Mouse (Mus musculus): Measurements from ENCODE around the gene Vwf. TPM values are rescaled to one million over a fixed set of nuclear protein-coding genes. Genes with fewer than 3 reads are reported as not detected.
A peak's percentile ranks its signal among the peaks of the same experiment; 100 is the strongest.

The Vwf gene
- total RNA-seq, 2 experiments from 2014 or later = 12.2 to 14.2 TPM

GRCm38 (mm10) chr6:125541296-125541695 is 5.3 kb upstream of the Vwf start:
- DNase-seq (ENCODE audit: low spot score in 2 of 2) = no peak

GRCm38 (mm10) chr6:125548406-125548805 is 1.8 kb downstream of the Vwf start:
- no peak for DNase-seq (ENCODE audit: low spot score in 2 of 2)

- DNase-seq (ENCODE audit: low spot score in 2 of 2) = no peak
Measured at GRCm38 (mm10) chr6:125550172-125550571, 3.6 kb downstream of the Vwf start.

GRCm38 (mm10) chr6:125552760-125553159 is 6.2 kb downstream of the Vwf start:
- DNase-seq (ENCODE audit: low spot score in 2 of 2) = no peak

GRCm38 (mm10) chr6:125553551-125553950 is 7.0 kb downstream of the Vwf start:
- DNase-seq (ENCODE audit: low spot score in 2 of 2) = no peak

GRCm38 (mm10) chr6:125558831-125559230 is 12.3 kb downstream of the Vwf start:
- no peak for DNase-seq (ENCODE audit: low spot score in 2 of 2)

- DNase-seq (ENCODE audit: low spot score in 2 of 2) = no peak
Measured at GRCm38 (mm10) chr6:125561031-125561430, 14.5 kb downstream of the Vwf start.

GRCm38 (mm10) chr6:125561521-125561920 is 14.9 kb downstream of the Vwf start:
- DNase-seq (ENCODE audit: low spot score in 2 of 2) = peak in 1 of 2 experiments; percentile 54

- DNase-seq (ENCODE audit: low spot score in 2 of 2) = no peak
Measured at GRCm38 (mm10) chr6:125564812-125565281, 18.3 kb downstream of the Vwf start.

GRCm38 (mm10) chr6:125565326-125565725 is 18.8 kb downstream of the Vwf start:
- no peak for DNase-seq (ENCODE audit: low spot score in 2 of 2)

GRCm38 (mm10) chr6:125566656-125567055 is 20.1 kb downstream of the Vwf start:
- no peak for DNase-seq (ENCODE audit: low spot score in 2 of 2)

GRCm38 (mm10) chr6:125568381-125568780 is 21.8 kb downstream of the Vwf start:
- DNase-seq (ENCODE audit: low spot score in 2 of 2) = no peak

- DNase-seq (ENCODE audit: low spot score in 2 of 2) = peak in 1 of 2 experiments; percentile 81
Measured at GRCm38 (mm10) chr6:125572291-125573188, 26.0 kb downstream of the Vwf start.

- DNase-seq (ENCODE audit: low spot score in 2 of 2) = peak in 1 of 2 experiments; percentile 68
Measured at GRCm38 (mm10) chr6:125573189-125573928, 26.8 kb downstream of the Vwf start.

GRCm38 (mm10) chr6:125575080-125575479 is 28.5 kb downstream of the Vwf start:
- DNase-seq (ENCODE audit: low spot score in 2 of 2) = peak in 1 of 2 experiments; percentile 82

GRCm38 (mm10) chr6:125577301-125577700 is 30.7 kb downstream of the Vwf start:
- DNase-seq (ENCODE audit: low spot score in 2 of 2) = no peak

- no peak for DNase-seq (ENCODE audit: low spot score in 2 of 2)
Measured at GRCm38 (mm10) chr6:125577882-125578646, 31.5 kb downstream of the Vwf start.

- DNase-seq (ENCODE audit: low spot score in 2 of 2) = no peak
Measured at GRCm38 (mm10) chr6:125578647-125579011, 32.1 kb downstream of the Vwf start.

- no peak for DNase-seq (ENCODE audit: low spot score in 2 of 2)
Measured at GRCm38 (mm10) chr6:125579864-125580263, 33.3 kb downstream of the Vwf start.

- DNase-seq (ENCODE audit: low spot score in 2 of 2) = no peak
Measured at GRCm38 (mm10) chr6:125583666-125584065, 37.1 kb downstream of the Vwf start.

- no peak for DNase-seq (ENCODE audit: low spot score in 2 of 2)
Measured at GRCm38 (mm10) chr6:125584266-125584665, 37.7 kb downstream of the Vwf start.

Data from layer of hippocampus, adult 18-20 months (tissue).